Mouse (Mus musculus): Measurements from ENCODE around the gene Pirt. TPM values are rescaled to one million over a fixed set of nuclear protein-coding genes. Genes with fewer than 3 reads are reported as not detected.

Pirt gene
- polyA plus RNA-seq, 1 experiment from 2014 or later: not detected

Other genes with a start within 250 kb of the Pirt start
- gene Tmem238l, start 44.7 kb downstream of the Pirt start, polyA plus RNA-seq (2015; fragmentation: Nextera tagmentation; extraction: Ambion mirVana): not detected in 2 replicates
- gene Tmem220, start 113.2 kb downstream of the Pirt start, polyA plus RNA-seq (2015; fragmentation: Nextera tagmentation; extraction: Ambion mirVana): 2.5 TPM in 2 replicates
- gene Adprm, start 140.6 kb downstream of the Pirt start, polyA plus RNA-seq (2015; fragmentation: Nextera tagmentation; extraction: Ambion mirVana): 9.9 and 10.3 TPM in 2 replicates
- gene Sco1, start 140.7 kb downstream of the Pirt start, polyA plus RNA-seq (2015; fragmentation: Nextera tagmentation; extraction: Ambion mirVana): 5.9 and 6.7 TPM in 2 replicates
- gene Myh3, start 166.3 kb downstream of the Pirt start, polyA plus RNA-seq (2015; fragmentation: Nextera tagmentation; extraction: Ambion mirVana): 5.0 and 7.3 TPM in 2 replicates

Data from liver, embryonic 15.5 days (tissue).